Mouse (Mus musculus) heart, postnatal 4 days (tissue): Measurements from ENCODE around the gene Fsd1l. TPM values are rescaled to one million over a fixed set of nuclear protein-coding genes. Genes with fewer than 3 reads are reported as not detected.

Source experiments
- DNase-seq: peaks from one replicate; pipeline ENCODE4 v3.0.0; 2021
- total RNA-seq, 2 experiments: library from RNA; stranded (reverse); gene quantifications; 2 replicates each; pipeline ENCODE4 v1.2.3; 2021

The Fsd1l gene
- total RNA-seq, 2 experiments from 2014 or later, result 34.4 to 40.0 TPM

DNA sequence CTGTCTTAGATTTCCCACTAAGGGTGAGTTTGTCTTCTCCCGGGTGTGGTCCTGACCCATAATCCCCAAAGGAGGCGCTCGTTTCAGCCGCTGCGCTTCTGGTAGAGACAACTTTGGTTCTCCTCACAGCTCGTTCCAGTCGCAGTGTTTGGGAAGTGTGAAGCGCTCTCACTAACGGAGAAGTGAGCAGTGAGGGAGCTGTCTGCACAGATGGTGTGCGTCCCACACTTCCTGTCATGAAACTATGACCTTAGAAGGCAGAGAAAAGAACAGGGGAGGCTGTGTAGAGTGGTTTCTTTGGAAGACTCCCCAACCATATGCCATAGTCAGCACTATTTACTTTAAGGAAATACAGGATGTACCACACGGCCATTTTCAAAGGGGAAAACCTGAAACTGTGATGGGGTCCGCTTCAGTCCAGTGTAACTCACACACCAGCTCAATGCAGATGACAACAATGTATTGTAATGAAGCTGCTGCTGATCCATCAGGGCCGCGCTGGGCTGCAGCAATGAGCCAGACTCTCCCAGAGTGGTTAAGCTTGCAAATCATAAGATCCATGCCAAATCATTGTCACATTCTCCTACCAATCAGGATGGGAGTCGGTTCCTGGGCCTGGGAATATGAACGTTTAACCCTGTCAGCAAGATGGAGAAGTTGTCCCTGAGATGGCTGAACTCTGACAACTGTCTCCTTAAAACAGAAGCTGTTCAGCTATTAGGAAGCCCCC lies 119.3 kb downstream of the Fsd1l start:
- DNase-seq, result peak; percentile 9

Other genes with a start within 250 kb of the Fsd1l start
- 10 to 100 TPM; 40.9 to 43.2 TPM for gene Slc44a1, start 191.1 kb upstream of the Fsd1l start, total RNA-seq
- 10 to 100 TPM; 12.4 to 13.5 TPM for gene Fktn, start 82.5 kb downstream of the Fsd1l start, total RNA-seq
- gene Tal2, start 148.2 kb downstream of the Fsd1l start, total RNA-seq, result under 1 TPM; 0.09 to 0.17 TPM
- gene Tmem38b, start 194.6 kb downstream of the Fsd1l start, total RNA-seq, result 10 to 100 TPM; 12.0 to 12.5 TPM